Mouse (Mus musculus) gastrocnemius, adult 18-20 months (tissue): ENCODE results near the gene Insyn1. TPM values are rescaled to one million over a fixed set of nuclear protein-coding genes. Genes with fewer than 3 reads are reported as not detected.
A peak's percentile ranks its signal among the peaks of the same experiment; 100 is the strongest.

Experiments used
- DNase-seq: peaks from one replicate; pipeline ENCODE4 v3.0.0; 2021; ENCODE audit warnings: low spot score
- long read RNA-seq, 2 experiments: library from polyadenylated mRNA; stranded (forward); transcript quantifications; one replicate each; pipeline ENCODE4 v2.0.0; 2021
- total RNA-seq, 2 experiments: library from RNA; stranded (reverse); gene quantifications; 2 replicates each; pipeline ENCODE4 v1.2.3; 2021

The Insyn1 gene
- 10 to 100 TPM; 24.5 to 31.0 TPM for total RNA-seq
- long read RNA-seq, experiment 1, transcript Insyn1-201 (3 exons, 2,139 nt): major isoform, 11 of 11 reads
- long read RNA-seq, experiment 1, partial matches to known transcripts: 0 of 11 reads
- long read RNA-seq, experiment 1, other reads (novel, unspliced or antisense): 0 of 11 reads
- long read RNA-seq, experiment 2, transcript Insyn1-201 (3 exons, 2,139 nt): major isoform, 7 of 8 reads
- long read RNA-seq, experiment 2, partial matches to known transcripts: 1 of 8 reads
- long read RNA-seq, experiment 2, other reads (novel, unspliced or antisense): 0 of 8 reads

GRCm38 (mm10) chr9:58487851-58488801 is at the start of gene Insyn1:
Gene Insyn1 (plus strand): TSS chr9:58488603.
- DNase-seq: peak; percentile 45

- DNase-seq: no peak
These were observed 49.4 kb upstream of the Insyn1 start for GRCm38 (mm10) chr9:58438921-58439396.

- DNase-seq: peak; percentile 58
These were observed 48.3 kb upstream of the Insyn1 start for GRCm38 (mm10) chr9:58440100-58440499.

GRCm38 (mm10) chr9:58440614-58441013 is 47.8 kb upstream of the Insyn1 start:
- DNase-seq: no peak

GRCm38 (mm10) chr9:58441351-58442104 is 46.9 kb upstream of the Insyn1 start:
- DNase-seq: peak; percentile 26

- DNase-seq: no peak
These were observed 46.0 kb upstream of the Insyn1 start for GRCm38 (mm10) chr9:58442105-58443010.

- no peak for DNase-seq
These were observed 45.3 kb upstream of the Insyn1 start for GRCm38 (mm10) chr9:58443061-58443460.

GRCm38 (mm10) chr9:58446829-58447228 is 41.6 kb upstream of the Insyn1 start:
- no peak for DNase-seq

- DNase-seq: no peak
These were observed 40.3 kb upstream of the Insyn1 start for GRCm38 (mm10) chr9:58447997-58448595.

- no peak for DNase-seq
These were observed 38.9 kb upstream of the Insyn1 start for GRCm38 (mm10) chr9:58449526-58449925.

- DNase-seq: no peak
These were observed 34.5 kb upstream of the Insyn1 start for GRCm38 (mm10) chr9:58453791-58454378.

- no peak for DNase-seq
These were observed 33.5 kb upstream of the Insyn1 start for GRCm38 (mm10) chr9:58454886-58455285.

- DNase-seq: no peak
These were observed 32.6 kb upstream of the Insyn1 start for GRCm38 (mm10) chr9:58455798-58456197.

GRCm38 (mm10) chr9:58457481-58457955 is 30.9 kb upstream of the Insyn1 start:
- no peak for DNase-seq

GRCm38 (mm10) chr9:58458341-58458740 is 30.1 kb upstream of the Insyn1 start:
- no peak for DNase-seq

GRCm38 (mm10) chr9:58458856-58459553 is 29.4 kb upstream of the Insyn1 start:
- no peak for DNase-seq

- peak; percentile 33 for DNase-seq
These were observed 20.9 kb upstream of the Insyn1 start for GRCm38 (mm10) chr9:58467345-58468025.

- peak; percentile 25 for DNase-seq
These were observed 17.9 kb upstream of the Insyn1 start for GRCm38 (mm10) chr9:58470466-58470865.
